Mouse (Mus musculus) intestine, embryonic 15.5 days (tissue): ENCODE results near the gene Pnrc2. TPM values are rescaled to one million over a fixed set of nuclear protein-coding genes. Genes with fewer than 3 reads are reported as not detected.
A peak's percentile ranks its signal among the peaks of the same experiment; 100 is the strongest.

Source experiments
- ATAC-seq: fragments of 200-750 bp; cut with Nextera tagmentation; 2 replicates; pipeline ENCODE4 v1.8.0; 2017; ENCODE audit warnings: moderate TSS enrichment, moderate library complexity
- H3K27ac ChIP-seq: fragments of 300-500 bp; sonication (generic); 2 replicates; pipeline ENCODE4 v1.5.1; 2015; ENCODE audit warnings: mild to moderate bottlenecking, inconsistent platforms
- H3K27me3 ChIP-seq: fragments of 300-500 bp; sonication (generic); replicated peaks from 2 replicates; pipeline ENCODE4 v1.6.1; 2015; ENCODE audit warnings: inconsistent platforms
- H3K36me3 ChIP-seq: fragments of 300-500 bp; sonication (generic); 2 replicates; pipeline ENCODE4 v1.6.1; 2015; ENCODE audit warnings: inconsistent platforms
- H3K4me1 ChIP-seq: fragments of 300-500 bp; sonication (generic); replicated peaks from 2 replicates; pipeline ENCODE4 v1.6.1; 2015; ENCODE audit warnings: inconsistent platforms
- H3K4me2 ChIP-seq: fragments of 300-500 bp; sonication (generic); replicated peaks from 2 replicates; pipeline ENCODE4 v1.6.1; 2015; ENCODE audit warnings: mild to moderate bottlenecking, inconsistent platforms
- H3K4me3 ChIP-seq: fragments of 300-500 bp; sonication (generic); replicated peaks from 2 replicates; pipeline ENCODE4 v1.5.1; 2015; ENCODE audit warnings: inconsistent platforms
- H3K9ac ChIP-seq: fragments of 300-500 bp; sonication (generic); 2 replicates; pipeline ENCODE4 v1.6.1; 2015; ENCODE audit warnings: inconsistent platforms
- H3K9me3 ChIP-seq: fragments of 300-500 bp; sonication (generic); 2 replicates; pipeline ENCODE4 v1.6.1; 2016; ENCODE audit warnings: inconsistent platforms
- WGBS: fragments of 180-500 bp; shearing (Covaris S2); methylation state at CpG from one replicate; pipeline ENCODE4 v1.1.7; 2015; 5-methylcytosine and 5-hydroxymethylcytosine counted together
- polyA plus RNA-seq: library from polyadenylated mRNA; unstranded; fragments of >200 nt; fragmentation: Nextera tagmentation; extraction: Ambion mirVana; gene quantifications from 2 replicates; pipeline ENCODE4 v1.2.1, GENCODE M21; 2015

The Pnrc2 gene
- polyA plus RNA-seq, 1 experiment from 2014 or later, result 177 TPM

DNA sequence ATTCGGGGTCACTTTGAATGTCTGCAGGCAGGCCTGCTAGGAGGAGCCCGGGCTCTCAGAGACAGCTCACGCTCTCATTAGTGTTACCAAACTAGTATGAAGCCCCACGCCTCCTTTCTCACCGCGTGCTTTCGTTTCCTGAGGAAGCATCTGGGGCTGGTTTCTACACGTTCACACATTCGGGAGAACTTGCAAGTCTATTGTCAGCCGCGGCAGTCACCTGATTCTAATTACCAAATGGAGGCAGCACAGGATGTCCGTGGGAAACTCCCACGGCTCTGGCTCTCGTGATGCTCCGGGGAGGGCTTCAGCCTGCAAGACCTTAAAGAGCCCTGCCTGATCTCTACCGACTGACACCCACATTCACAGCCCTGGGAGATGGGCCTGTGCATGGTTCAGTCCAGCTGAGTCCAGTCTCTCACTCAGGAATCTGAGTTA is 3.0 kb upstream of the Pnrc2 start:
- Histone ChIP-seq H3K36me3 (no peaks in the 10 kb centered on the region; the same call in 1 of the 2 replicates), H3K27ac (peak overlapping the region; percentile 61), H3K9ac (peak overlapping the region; percentile 27), H3K4me2 (peak overlapping the region; percentile 57), H3K9me3 (no peaks in the 10 kb centered on the region), H3K4me1 (peaks cover 26% of the 10 kb centered on the region), H3K27me3 (no peaks in the 10 kb centered on the region), H3K4me3 (peak overlapping the region; percentile 24)
- 2% methylated on average over 16 of the region's 16 CpGs for WGBS
- ATAC-seq, result 0 out of 2 replicates have a peak, but pooled peaks have one; percentile 10

DNA sequence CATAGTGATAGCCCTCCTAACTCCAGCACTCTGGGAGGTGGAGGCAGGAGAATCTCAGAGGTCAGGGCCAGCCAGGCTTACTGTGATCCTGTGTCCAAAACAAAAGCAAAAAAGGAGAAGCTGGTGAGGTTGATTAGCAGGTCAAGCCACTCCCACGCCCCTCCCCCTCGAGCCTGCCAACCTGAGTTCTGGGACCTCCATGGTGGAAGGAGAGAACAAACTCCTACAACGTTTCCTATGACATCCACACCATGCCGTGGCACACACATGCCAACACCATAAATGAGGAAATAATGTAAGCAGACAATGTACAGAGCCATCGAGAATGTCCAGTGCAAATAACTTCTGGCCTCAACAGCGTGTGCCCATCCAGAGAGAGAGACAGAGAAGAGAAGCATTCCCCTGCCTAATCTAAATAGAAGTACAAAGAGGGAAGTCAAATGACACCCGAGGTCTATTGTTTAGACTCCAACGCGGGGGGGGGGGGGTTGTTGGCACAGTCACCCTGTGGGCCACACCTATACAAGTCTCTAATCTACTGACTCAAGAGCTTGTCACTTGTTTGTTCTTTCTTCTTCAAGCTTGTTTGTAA is 2.4 kb upstream of the Pnrc2 start:
- peak overlapping the region; percentile 24; the same call in 1 of the 2 replicates for H3K4me3 ChIP-seq
- WGBS, result 8% methylated on average over 9 of the region's 9 CpGs
- H3K27me3 ChIP-seq, result no peaks in the 10 kb centered on the region
- H3K4me2 ChIP-seq, result peak overlapping the region; percentile 57
- ATAC-seq, result no peak
- peak overlapping the region; percentile 61 for H3K27ac ChIP-seq
- no peaks in the 10 kb centered on the region for H3K9me3 ChIP-seq
- H3K36me3 ChIP-seq, result no peaks in the 10 kb centered on the region; the same call in 1 of the 2 replicates
- H3K4me1 ChIP-seq, result peaks cover 29% of the 10 kb centered on the region
- peak overlapping the region; percentile 27; the same call in 1 of the 2 replicates for H3K9ac ChIP-seq

DNA sequence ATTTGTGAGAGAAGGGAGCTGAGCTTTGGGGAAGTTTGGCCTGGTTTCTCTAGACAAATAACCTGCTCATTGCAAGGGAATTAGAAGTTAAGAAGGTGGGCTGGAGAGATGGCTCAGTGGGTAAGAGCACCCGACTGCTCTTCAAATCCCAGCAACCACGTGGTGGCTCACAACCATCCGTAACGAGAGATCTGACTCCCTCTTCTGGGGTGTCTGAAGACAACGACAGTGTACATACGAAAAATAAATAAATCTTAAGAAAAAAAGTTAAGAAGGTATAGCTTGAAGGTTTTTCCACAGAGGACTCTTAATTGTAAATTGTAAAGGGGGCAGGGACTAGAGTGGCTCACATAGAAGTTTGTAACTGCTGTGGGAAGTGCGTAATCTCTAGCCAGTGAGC is 1.9 kb upstream of the Pnrc2 start:
- Histone ChIP-seq H3K4me3 (no peak overlapping the region), H3K27ac (peak overlapping the region; percentile 61), H3K27me3 (no peaks in the 10 kb centered on the region), H3K4me1 (peaks cover 29% of the 10 kb centered on the region), H3K36me3 (no peaks in the 10 kb centered on the region; the same call in 1 of the 2 replicates), H3K9me3 (no peaks in the 10 kb centered on the region), H3K4me2 (no peak overlapping the region), H3K9ac (no peak overlapping the region)
- ATAC-seq, result no peak
- WGBS, result 36% methylated on average over 7 of the region's 7 CpGs

DNA sequence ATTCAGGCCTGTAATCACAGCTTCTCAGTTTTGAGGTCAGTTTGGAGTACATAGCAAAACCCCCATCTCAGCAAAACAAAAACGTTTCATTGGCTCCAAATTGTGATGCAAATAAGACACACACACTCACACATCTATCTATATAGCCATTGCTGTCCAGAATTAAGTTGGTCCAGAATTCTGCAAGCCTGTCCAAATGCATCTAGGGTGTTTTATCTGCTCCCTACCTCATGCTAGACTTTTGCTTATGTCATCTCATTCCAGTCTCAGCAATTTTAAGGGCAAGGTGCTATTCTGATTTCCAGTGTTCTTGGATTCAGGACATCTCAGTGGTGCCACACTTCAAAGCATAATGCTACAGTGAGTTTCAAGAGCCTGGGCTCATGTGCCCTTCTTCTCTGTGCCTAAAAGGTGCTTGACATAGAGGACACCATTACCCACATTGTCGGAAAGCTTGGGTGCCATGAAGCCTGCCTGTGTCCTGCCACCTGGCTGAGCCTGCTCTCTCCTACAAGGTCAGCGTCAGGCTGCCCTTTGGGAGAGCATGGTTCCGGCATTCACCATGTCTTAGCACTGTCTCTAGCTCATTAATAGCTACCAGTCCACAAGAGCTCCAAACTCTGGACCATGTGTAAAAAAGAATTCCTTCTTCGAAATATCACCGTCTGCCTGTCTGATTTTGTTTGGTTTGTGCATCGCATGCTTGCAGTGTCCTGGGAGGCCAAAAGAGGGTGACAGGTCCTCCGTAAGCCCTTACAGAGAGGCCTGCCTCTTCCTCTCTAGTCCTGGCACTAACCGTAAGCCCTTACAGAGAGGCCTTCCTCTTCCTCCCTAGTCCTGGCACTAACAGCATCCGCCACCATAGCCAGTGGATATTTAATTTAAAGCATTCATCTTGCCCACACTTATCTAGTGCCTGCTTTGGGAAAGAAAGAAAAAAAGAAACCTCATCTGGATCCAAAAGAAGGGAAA is 1.2 kb upstream of the Pnrc2 start:
- no peaks in the 10 kb centered on the region; the same call in 1 of the 2 replicates for H3K36me3 ChIP-seq
- 78% methylated on average over 10 of the region's 10 CpGs for WGBS
- ATAC-seq, result no peak
- no peaks in the 10 kb centered on the region for H3K9me3 ChIP-seq
- H3K27ac ChIP-seq, result peak overlapping the region; percentile 99
- H3K27me3 ChIP-seq, result no peaks in the 10 kb centered on the region
- no peak overlapping the region for H3K4me3 ChIP-seq
- peak overlapping the region; percentile 79 for H3K4me2 ChIP-seq
- peaks cover 29% of the 10 kb centered on the region for H3K4me1 ChIP-seq
- no peak overlapping the region for H3K9ac ChIP-seq

DNA sequence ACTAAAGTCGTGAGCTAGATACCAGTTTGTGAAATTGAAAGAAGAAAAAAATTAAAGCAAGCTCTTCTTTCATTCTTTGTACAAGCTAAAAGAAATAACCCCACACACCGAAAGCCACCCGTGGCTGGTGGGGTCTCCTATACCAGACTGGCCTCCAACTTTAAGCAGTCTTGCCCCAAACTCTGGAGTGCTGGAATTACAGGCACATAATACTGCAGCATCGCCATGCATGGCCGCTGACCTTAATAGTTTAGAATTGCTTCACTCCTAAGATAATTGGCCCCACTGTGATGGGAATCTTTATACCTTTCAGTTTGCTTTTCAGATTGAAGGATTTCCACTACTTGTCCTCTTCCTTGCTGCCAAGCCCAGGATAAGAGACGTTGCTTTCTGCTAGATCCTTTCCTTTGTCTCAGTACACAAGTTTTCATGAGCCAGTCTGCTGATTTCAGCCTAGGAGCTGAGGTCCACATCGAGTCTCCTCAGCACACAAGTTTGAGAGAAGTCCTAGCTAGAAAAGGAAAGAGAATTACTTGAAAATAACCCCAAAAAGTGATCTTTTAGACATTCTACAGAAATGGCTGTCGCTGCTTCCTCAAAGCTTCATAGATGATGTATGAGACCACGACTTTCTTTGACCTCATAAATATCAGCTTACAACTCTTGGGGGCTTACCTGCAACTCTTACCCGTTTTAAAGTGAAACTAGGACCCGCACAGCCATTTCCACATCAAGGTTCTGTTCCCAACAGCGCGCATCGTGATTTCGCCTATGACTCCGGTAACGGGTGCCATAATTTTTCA is 860 bp downstream of the Pnrc2 start:
- H3K27me3 ChIP-seq, result no peaks in the 10 kb centered on the region
- no peaks in the 10 kb centered on the region; the same call in 1 of the 2 replicates for H3K36me3 ChIP-seq
- H3K9ac ChIP-seq, result peak overlapping the region; percentile 91
- peak overlapping the region; percentile 64 for H3K4me3 ChIP-seq
- H3K4me2 ChIP-seq, result peak overlapping the region; percentile 67
- no peaks in the 10 kb centered on the region for H3K9me3 ChIP-seq
- peaks cover 29% of the 10 kb centered on the region for H3K4me1 ChIP-seq
- WGBS, result 5% methylated on average over 17 of the region's 17 CpGs
- ATAC-seq, result no peak
- H3K27ac ChIP-seq, result peak overlapping the region; percentile 99

DNA sequence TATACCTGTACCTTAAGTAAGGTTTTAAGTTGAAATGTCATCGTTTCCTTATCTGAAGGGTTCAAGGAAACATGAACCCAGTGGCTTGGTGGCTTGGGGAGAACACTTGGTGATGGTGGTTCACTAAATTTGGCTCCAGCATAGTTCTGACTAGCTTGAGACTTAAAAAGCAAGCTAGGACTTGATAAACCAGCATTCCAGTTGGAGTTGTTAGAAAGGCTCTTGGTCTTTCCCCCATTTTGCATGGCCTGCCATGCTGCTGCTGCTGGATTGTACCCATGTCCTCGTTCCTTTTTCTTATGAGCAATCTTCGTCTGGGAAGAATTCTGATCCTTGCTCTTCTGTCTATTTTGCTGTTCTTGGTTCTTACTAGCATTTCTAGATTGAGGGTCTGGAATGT is 1.6 kb downstream of the Pnrc2 start:
- H3K27ac ChIP-seq, result no peak overlapping the region
- H3K36me3 ChIP-seq, result no peaks in the 10 kb centered on the region; the same call in 1 of the 2 replicates
- peak overlapping the region; percentile 64 for H3K4me3 ChIP-seq
- H3K9me3 ChIP-seq, result no peaks in the 10 kb centered on the region
- H3K4me1 ChIP-seq, result peaks cover 27% of the 10 kb centered on the region
- H3K27me3 ChIP-seq, result no peaks in the 10 kb centered on the region
- H3K4me2 ChIP-seq, result peak overlapping the region; percentile 67
- 27% methylated on average over 3 of the region's 3 CpGs for WGBS
- H3K9ac ChIP-seq, result peak overlapping the region; percentile 91; the same call in 1 of the 2 replicates
- ATAC-seq, result no peak

DNA sequence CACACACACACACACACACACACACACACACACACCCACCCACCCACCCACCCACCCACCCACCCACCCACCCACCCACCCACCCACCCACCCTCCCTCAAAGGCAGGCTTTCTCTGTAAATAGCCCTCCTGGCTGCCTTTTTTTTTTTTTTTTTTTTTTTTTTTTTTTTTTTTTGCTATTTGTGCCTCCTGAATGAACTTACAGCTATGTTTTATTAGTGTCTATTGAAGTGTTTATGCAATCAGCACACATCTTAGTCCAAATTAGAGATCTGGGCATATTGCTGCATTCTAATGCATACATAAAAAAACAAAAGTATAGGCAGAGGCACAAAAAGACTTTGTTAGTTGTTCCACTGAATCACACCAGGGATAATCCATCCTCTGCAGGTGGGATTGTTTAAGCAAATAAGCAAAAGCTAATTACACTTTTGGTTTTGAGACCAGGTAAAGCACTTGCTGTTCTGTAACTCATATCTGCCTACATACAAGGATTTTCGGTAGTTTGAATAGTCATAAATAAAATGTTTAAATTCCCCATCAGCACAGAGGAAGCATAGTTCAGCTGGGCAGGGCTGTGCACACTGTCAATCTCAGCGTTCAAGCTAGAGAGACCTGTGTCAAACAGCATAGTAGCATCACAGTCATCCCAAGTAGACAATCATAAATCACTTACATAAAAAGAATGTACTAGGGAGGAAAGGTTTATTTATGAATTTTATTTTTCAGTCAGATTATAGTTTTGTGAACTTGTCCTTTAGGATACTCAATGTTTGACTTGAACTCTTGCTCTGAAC is 3.2 kb downstream of the Pnrc2 start:
- Histone ChIP-seq H3K4me2 (peak overlapping the region; percentile 9), H3K9me3 (no peaks in the 10 kb centered on the region), H3K9ac (no peak overlapping the region), H3K36me3 (no peaks in the 10 kb centered on the region; the same call in 1 of the 2 replicates), H3K4me3 (no peak overlapping the region), H3K27me3 (no peaks in the 10 kb centered on the region), H3K4me1 (peaks cover 15% of the 10 kb centered on the region), H3K27ac (no peak overlapping the region)
- 20% methylated on average over 2 of the region's 2 CpGs for WGBS
- no peak for ATAC-seq

DNA sequence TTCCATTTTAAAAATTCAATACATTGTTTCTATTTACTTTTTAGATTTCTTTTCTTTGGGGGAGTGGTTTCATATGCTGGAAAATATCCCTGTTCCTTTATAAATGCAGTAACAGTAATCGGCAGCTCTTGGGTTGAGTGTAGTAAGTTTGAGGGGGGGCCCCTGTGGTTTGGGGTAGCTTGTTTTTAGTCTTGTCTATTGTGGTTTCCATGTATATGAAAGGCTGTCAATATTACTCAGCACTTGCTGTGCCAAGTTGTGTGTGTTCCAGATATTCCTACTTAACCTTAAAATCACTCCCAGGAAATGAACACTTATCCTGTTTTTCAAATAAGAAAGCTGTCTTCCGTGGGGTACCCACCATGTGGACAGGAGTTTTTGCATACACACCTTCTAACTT is 4.7 kb downstream of the Pnrc2 start:
- H3K4me2 ChIP-seq, result no peak overlapping the region
- H3K4me3 ChIP-seq, result no peak overlapping the region
- H3K27me3 ChIP-seq, result no peaks in the 10 kb centered on the region
- ATAC-seq, result no peak
- no peaks in the 10 kb centered on the region for H3K9me3 ChIP-seq
- 52% methylated on average over 2 of the region's 2 CpGs for WGBS
- H3K9ac ChIP-seq, result no peak overlapping the region
- H3K36me3 ChIP-seq, result no peaks in the 10 kb centered on the region; the same call in 1 of the 2 replicates
- no peak overlapping the region for H3K27ac ChIP-seq
- H3K4me1 ChIP-seq, result peaks cover 5% of the 10 kb centered on the region

DNA sequence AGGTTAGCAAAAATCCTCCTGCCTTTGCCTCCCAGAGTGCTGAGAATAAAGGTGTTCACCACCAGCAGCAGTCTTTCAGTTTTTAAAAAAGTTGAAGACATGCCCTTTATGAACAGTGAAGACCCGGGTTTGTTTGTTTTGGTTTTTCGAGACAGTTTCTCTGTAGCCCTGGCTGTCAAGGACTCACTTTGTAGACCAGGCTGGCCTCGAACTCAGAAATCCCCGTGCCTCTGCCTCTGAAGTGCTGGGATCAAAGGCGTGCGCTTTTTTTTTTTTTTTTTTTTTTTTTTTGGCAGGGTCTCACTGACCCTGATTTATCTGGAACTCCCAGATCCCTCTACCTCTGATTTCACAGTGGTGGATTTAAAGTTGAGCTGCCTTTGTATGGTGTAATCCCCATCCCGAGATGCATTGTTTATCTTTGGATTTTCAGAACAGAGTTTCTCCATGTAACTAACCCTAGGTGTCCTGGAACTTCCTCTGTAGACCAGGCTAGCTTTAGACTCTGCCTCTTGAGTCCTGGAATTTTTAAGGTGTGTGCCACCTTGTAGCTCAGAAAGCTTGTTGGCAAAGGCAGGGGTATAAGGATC is 16.0 kb downstream of the Pnrc2 start:
- H3K4me2 ChIP-seq, result peak overlapping the region; percentile 63
- no peak overlapping the region for H3K27ac ChIP-seq
- peaks cover 14% of the 10 kb centered on the region for H3K4me1 ChIP-seq
- no peaks in the 10 kb centered on the region for H3K27me3 ChIP-seq
- H3K4me3 ChIP-seq, result peak overlapping the region; percentile 92
- no peak for ATAC-seq
- peak overlapping the region; percentile 91 for H3K9ac ChIP-seq
- H3K36me3 ChIP-seq, result no peaks in the 10 kb centered on the region
- H3K9me3 ChIP-seq, result no peaks in the 10 kb centered on the region
- 4% methylated on average over 7 of the region's 7 CpGs for WGBS

DNA sequence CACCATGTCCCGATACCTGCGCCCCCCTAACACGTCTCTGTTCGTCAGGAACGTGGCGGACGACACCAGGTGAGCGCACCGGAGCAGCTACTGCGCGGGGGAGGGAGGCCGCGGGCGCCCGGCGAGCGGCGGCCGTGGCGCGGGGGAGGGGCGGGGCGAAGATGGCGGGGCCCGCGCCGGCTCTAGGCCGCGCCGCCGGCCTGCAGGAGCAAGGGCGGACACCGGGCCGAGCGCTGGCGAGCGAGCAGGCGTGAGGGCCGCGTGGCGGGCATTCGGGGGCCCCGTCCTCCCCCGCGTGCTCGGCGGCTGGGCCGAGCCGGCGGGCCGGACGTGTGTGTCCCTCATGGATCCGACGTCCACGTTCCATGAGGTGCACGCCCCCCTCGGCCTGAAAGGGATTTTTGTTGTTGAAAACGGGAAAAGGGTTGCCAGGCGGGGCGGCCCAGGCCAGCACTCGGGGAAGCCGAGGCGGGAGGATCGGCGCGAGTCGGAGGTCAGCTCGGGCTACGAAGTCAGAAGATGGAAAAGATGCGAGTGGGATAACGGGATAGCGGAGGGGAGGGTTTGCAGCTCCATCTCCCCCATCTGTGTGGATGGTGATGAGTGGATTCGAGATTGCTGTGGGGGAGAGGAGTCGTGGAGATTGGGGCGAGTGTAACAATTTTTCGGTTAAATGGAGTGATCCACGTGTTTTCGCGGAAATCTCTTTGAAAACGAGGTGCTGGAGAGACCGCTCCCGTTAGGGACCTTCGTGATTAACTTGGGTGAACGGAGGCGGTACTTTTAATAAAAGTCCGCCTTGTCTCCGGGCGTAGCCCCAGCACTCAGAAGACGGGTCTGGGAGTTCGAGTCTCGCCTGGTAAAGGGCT is 17.2 kb downstream of the Pnrc2 start:
- no peaks in the 10 kb centered on the region for H3K9me3 ChIP-seq
- H3K4me2 ChIP-seq, result peak overlapping the region; percentile 63
- H3K4me1 ChIP-seq, result peaks cover 14% of the 10 kb centered on the region
- WGBS, result under 1% methylated on average over 83 of the region's 91 CpGs
- peak overlapping the region; percentile 92 for H3K4me3 ChIP-seq
- H3K27me3 ChIP-seq, result no peaks in the 10 kb centered on the region
- peak; percentile 81 for ATAC-seq
- H3K36me3 ChIP-seq, result no peaks in the 10 kb centered on the region
- H3K9ac ChIP-seq, result peak overlapping the region; percentile 91
- peak overlapping the region; percentile 98 for H3K27ac ChIP-seq
